Mouse (Mus musculus) frontal cortex, adult 2 months (tissue): ENCODE results near the gene Clstn2. TPM values are rescaled to one million over a fixed set of nuclear protein-coding genes. Genes with fewer than 3 reads are reported as not detected.
A peak's percentile ranks its signal among the peaks of the same experiment; 100 is the strongest.

Source experiments
- DNase-seq, 2 experiments: peaks; one replicate each; pipeline ENCODE4 v3.0.0; 2022; ENCODE audit warnings: low spot score in 1 of 2; ENCODE audit errors: extremely low spot score in 1 of 2
- polyA plus RNA-seq: library from polyadenylated mRNA; depleted of rRNA; stranded (reverse); fragments of >200 nt; gene quantifications from 2 replicates; pipeline ENCODE4 v1.2.3, GENCODE M21; 2012

The Clstn2 gene
- polyA plus RNA-seq, 1 experiment: 44.1 TPM

GRCm38 (mm10) chr9:97780032-97780616, 252.9 kb downstream of the Clstn2 start:
- DNase-seq: no peak

- no peak for DNase-seq
These were observed 257.2 kb downstream of the Clstn2 start for GRCm38 (mm10) chr9:97775770-97776169.

GRCm38 (mm10) chr9:97774991-97775390, 258.0 kb downstream of the Clstn2 start:
- DNase-seq: no peak

GRCm38 (mm10) chr9:97773911-97774310, 259.1 kb downstream of the Clstn2 start:
- peak in 1 of 2 experiments; percentile 28 for DNase-seq

- DNase-seq: no peak
These were observed 260.6 kb downstream of the Clstn2 start for GRCm38 (mm10) chr9:97772431-97772830.

GRCm38 (mm10) chr9:97769331-97769730, 263.6 kb downstream of the Clstn2 start:
- DNase-seq: no peak

GRCm38 (mm10) chr9:97765251-97765767, 267.7 kb downstream of the Clstn2 start:
- no peak for DNase-seq

GRCm38 (mm10) chr9:97763048-97763447, 269.9 kb downstream of the Clstn2 start:
- peak in 1 of 2 experiments; percentile 39 for DNase-seq

GRCm38 (mm10) chr9:97755599-97756270, 277.2 kb downstream of the Clstn2 start:
- DNase-seq: no peak

GRCm38 (mm10) chr9:97753715-97754114, 279.3 kb downstream of the Clstn2 start:
- DNase-seq: no peak

- DNase-seq: no peak
These were observed 286.4 kb downstream of the Clstn2 start for GRCm38 (mm10) chr9:97746574-97746973.

- DNase-seq: no peak
These were observed 305.1 kb downstream of the Clstn2 start for GRCm38 (mm10) chr9:97727715-97728486.

GRCm38 (mm10) chr9:97717728-97718127, 315.3 kb downstream of the Clstn2 start:
- DNase-seq: no peak

- DNase-seq: peak; percentile 7 to 26
These were observed 316.0 kb downstream of the Clstn2 start for GRCm38 (mm10) chr9:97717005-97717404.

GRCm38 (mm10) chr9:97712888-97713287, 320.1 kb downstream of the Clstn2 start:
- DNase-seq: peak in 1 of 2 experiments; percentile 15

GRCm38 (mm10) chr9:97703901-97704503, 329.0 kb downstream of the Clstn2 start:
- no peak for DNase-seq

GRCm38 (mm10) chr9:97702989-97703388, 330.0 kb downstream of the Clstn2 start:
- no peak for DNase-seq

GRCm38 (mm10) chr9:97699983-97700382, 333.0 kb downstream of the Clstn2 start:
- no peak for DNase-seq

GRCm38 (mm10) chr9:97699020-97699419, 334.0 kb downstream of the Clstn2 start:
- no peak for DNase-seq

- peak in 1 of 2 experiments; percentile 12 for DNase-seq
These were observed 334.9 kb downstream of the Clstn2 start for GRCm38 (mm10) chr9:97698071-97698470.
